Mouse (Mus musculus) brain, adult 2 months (tissue): ENCODE results near the gene Xylb.

ENCODE experiments used
- DNase-seq: peaks from one replicate; pipeline ENCODE4 v3.0.0; 2011; ENCODE audit warnings: low read depth, low spot score

The Xylb gene

DNA sequence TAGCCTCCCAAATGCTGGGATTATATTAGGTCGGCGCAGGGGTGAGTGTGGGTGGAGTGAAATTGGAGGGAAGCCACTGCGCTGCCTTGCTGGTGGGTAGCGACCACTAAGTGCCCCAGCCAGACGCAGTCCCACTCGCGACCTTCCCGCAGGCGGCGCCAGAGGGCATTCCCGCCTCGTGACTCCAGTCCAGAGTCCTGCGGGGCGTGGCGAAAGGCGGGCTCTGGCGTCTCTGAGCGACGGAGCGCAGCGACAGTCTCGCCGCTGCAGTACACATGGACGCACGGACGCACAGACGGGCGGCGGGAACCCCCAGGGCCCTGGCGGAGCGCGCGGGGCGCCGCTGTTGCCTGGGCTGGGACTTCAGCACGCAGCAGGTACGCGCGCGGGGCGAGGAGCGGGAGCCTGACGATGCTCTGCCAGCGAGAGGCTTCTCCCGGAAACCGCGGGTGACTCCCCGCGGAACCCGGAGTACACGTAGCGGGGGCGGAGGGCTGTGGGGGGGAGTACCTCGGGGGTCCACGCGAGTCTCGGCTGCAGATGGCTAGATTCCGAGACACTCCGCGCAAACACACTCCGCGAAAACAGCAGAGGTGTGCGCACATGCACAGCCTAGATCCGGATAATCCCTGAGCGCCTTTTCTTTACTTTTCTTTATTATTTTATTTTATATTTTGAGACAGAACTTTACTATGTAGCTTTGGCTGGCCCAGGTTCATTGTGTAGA, at the start of gene Xylb:
Gene Xylb (plus strand): TSS at position 51 of the 727 bp plus-strand sequence.
- peak; percentile 93 for DNase-seq

DNA sequence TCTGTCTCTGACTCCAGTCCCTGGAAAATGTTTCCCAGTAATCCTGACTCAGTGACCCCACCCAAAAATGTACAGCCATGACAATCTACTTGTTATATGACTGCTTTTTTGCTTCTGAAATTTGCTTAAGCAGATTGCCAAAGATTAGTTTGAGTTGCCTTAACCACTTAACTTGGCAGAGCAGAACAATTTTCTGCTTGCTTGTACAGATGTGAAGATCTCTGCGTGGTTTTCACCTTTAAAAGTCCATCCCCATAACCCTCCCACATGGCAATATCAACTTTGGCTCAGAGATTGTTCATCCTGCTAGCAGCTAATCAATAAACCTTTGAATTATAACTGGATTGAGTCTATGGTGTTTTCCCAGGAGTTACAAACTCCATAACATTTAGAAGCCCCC, 48.1 kb upstream of the Xylb start:
- no peak for DNase-seq

DNA sequence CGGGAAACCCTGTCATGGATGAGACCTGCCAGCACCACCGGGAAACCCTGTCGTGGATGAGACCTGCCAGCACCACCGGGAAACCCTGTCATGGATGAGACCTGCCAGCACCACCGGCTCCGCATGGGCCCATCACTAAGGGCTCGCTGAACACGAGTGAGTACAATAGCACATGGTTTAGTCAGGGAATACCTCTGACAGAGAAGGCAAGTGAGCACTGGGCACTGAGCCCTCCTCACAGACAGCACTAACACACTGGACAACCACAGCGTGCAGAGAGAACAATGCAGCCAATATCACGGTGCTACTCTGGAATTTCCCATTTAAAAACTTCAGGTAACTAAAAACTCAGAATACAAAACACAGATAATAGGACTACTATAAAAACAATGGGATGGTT, 44.1 kb upstream of the Xylb start:
- DNase-seq = peak; percentile 19

DNA sequence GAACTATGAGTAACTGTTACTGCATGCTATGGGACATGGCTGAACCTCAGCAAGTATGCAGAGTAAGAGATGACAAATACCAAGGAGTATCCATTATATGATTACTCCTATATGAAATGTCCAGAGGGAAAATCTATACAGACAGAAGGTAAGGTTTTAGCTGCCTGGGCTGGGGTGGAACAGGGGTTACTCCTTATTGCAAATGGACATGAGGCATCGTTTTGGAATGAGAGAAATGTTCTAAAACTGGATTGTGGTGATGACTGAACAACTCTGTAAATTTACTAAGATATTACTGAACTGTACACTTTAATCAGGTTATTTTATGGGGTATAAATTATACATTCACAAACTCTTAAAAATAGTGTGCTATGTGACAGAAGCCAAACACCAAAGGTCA, 38.3 kb upstream of the Xylb start:
- no peak for DNase-seq

DNA sequence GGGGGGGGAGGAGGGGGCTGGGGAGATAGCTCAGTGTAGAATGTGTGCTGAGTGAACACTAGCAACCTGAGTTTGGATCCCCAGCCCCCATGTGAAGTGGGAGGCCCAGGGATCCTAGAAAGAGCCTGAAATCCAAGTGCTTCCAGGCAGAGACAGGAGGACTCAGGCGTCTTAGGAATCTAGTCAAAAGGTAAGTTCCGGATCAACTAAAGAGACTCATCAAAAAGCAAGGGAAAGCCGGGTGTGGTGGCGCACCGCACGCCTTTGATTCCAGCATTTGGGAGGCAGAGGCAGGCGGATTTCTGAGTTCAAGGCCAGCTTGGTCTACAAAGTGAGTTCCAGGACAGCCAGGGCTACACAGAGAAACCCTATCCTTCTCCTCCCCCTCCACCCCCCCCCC, 36.7 kb upstream of the Xylb start:
- no peak for DNase-seq

DNA sequence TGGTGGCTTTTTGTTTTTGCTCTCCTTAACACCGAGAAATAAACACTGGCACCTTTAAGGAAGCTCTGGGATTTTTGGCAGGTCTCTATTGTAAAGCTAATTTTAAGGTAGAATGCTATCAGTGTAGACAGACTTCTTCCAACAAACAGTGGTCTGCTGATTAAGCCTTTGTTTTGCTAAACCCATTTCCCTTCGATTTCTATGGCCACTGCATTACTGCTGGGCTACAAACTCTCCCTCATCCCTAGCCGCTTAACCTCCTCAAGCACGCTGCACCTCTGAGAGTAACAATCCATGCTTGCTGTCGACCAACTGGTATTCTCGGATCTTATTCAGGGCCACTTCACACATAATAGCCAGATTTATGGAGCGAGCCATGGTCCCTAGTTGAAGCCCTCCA, 36.2 kb upstream of the Xylb start:
- no peak for DNase-seq

DNA sequence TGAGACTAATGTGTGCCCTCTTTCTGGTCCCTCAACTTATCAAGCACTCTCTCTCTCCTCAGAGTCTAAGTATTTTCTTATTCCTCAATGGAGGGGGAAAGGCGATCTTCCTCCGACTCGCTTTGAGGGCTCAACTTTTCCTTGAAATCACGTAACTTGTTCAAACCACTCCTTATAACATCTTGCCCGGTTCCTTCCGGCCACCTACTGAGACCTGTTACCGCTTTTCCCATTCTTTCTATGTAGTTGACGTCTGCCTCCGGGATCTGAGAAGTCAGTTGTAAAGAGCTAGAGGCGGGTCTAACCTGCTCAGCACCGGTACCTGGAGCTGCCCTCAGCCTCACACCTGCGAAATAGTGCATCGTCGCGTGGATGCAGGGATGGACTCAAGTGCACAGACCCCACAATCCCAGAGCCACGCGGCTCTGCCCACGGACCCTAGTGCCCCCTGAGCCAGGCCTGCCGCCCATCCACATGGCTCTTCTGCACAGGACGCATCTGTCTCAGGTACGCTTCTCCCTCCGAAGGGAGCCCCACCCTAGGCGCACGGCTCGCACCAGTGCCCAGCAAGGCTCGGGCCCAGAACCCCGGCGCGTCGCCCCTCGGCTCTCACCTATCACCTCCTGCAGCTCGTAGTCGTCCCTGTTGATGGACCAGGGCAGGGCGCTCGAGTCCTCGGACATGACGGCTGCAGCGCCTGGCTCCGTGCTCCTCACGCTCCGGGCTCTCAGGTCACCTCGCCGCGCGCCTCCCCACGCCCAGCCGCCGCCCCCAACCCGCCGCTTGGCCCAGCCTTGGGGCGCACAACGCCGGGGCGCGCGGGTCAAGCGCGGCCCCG, 35.6 kb upstream of the Xylb start:
- DNase-seq = peak; percentile 15

DNA sequence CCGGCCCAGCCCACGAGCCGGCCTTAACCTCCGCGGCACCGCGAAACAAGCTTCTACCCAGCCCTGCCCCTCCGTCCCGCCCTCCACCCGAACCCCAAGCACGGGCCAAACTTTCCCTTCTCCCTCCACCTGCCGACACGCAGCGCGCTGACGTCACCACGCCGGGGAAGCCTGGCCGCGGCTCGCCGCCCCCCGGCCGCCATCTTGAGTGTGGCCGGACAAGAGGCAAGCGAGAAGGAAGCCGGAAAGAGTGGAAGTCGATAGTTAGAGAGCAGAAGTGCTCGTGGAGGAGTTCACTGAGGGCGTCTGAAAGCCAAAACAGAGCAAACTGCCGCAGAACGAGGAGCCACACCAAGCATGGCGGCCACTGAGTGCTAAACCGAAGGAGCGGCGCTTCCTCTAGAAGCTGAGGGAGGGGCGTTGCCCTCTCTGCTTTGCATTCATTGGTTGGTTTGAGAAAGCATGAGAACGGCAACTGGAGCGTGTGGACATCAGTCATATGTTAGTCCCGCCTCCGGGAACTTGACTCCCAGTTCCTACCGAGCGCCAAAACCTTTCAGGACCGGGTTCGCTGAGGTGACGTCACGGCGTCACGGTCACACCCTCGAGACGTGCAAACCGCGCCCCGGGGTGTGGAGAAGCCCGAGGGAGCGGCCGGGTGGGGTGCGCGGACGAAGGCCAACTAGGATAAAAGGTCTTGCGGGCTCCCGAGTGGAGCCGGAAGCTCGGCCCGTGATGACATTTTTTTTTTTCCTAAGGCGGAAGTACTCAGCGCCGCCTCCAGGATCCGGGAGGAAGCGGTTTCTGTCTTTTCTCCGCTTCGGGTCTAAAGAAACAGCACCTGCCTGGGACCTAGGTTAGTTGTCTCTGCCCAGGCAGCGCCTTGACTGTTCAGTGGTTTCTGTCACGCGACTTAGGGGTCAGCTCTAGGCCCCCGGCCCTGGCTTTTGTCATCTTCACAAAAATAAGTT, 34.6 kb upstream of the Xylb start, which contains the start of gene Oxsr1:
Gene Oxsr1 (minus strand): TSS at position 139 of the 971 bp plus-strand sequence.
- DNase-seq = peak; percentile 100

DNA sequence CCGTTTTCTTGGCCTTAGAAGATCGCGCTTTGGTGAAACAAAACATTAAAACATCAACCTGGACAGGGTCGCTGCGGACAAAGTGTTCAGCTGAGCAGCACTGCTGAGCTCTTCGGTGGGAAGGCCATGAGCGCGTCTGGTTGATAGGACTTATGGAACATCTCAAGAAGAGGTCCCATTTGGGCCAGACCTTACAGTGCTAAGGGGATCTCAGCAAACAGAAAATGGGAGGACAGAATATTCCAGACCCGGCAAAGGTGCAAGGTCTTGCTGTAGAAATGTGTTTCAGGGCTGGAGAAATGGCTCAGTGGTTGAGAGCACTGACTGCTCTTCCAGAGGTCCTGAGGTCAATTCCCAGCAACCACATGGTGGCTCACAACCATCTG, 33.9 kb upstream of the Xylb start:
- peak; percentile 38 for DNase-seq

DNA sequence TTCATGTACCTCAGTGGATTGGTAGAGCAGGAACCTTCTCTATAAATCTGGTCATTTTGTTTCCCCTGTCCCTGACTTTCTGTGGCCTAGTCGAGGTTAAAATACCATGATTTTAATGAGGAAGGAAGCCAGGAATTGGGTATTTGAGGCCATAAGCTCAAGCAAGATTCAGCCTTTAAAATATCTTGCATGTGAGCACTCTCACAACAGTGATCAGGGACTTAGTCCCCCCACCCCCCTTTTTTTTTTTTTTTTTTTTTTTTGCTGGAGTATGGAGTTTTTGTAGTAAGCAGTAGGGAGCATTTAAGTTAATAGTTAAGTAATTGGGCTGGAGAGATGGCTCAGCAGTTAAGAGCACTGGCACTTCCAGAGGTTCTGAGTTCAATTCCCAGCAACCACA, 33.1 kb upstream of the Xylb start:
- DNase-seq = no peak

DNA sequence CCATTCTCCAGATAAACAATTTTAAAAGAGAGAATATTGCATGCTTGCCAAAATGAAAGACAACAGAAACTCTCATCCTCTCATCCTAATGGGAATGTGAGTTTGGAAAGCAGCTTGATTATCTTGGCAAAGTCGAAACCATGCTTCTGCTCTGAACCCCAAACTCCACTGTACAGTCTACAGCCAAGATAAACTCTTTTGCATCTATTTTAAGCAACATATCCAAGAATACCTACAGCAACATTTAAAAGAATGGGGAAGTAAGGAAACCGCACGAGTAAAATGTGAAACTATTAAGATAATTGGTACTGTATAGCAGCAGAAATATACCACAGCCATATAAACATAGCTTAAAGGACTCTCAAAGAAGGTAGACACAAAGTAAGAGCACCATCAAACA, 28.7 kb upstream of the Xylb start:
- DNase-seq = no peak

DNA sequence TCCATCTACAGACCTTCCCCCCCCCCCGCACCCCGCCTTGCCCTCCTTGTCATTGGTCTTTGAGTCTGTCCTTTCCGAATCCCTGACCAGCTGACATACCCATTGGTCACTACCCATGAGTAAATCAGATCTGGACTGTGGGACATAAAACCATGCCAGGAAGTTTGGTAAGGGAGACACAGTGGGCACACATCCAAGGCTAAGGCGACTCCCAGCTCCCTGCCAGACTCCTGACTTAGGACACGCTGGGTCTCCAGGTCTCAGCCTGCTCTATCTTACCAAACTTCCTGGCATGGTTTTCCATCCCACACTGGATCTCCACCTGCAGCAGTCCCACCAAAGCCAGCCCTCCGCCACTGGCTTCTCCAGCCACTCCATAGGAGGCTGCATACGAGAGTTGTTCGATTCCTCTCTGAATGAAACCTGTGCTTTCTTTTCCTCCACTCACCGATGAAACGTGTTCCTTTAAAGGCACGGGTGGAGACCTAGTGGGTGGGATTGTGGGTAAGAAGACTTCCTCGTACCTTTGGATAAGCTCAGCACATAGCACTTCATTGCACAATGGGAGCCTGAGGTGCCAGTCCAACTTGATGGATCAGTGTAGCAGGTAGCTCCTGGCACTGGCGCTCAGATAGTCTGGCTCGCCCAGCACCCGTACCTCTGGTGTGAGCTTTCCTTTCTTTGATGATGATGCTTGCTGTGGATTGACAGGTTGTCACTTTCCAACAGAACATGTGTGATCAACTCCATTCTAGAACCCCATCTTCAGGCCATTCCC, 26.8 kb upstream of the Xylb start:
- DNase-seq = no peak

DNA sequence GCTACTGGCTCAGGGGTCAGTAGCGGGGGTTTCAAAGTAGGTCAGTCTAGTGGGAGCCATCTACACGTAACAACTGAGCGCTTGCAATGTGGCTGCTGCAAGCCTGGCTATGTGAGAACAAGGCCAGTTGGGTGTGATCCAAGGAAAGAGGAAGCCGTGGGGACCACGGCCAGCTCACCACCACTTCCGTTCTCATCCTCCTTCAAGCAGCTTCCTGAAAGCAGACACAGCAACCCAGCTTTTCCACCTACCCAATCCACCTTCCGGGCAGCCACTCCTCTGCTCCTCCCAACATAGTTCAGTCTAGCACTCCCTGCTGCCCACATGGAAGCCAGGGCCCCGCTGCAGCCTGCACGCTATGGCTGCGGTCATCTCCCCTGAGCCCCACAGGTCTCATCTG, 22.9 kb upstream of the Xylb start:
- peak; percentile 71 for DNase-seq

DNA sequence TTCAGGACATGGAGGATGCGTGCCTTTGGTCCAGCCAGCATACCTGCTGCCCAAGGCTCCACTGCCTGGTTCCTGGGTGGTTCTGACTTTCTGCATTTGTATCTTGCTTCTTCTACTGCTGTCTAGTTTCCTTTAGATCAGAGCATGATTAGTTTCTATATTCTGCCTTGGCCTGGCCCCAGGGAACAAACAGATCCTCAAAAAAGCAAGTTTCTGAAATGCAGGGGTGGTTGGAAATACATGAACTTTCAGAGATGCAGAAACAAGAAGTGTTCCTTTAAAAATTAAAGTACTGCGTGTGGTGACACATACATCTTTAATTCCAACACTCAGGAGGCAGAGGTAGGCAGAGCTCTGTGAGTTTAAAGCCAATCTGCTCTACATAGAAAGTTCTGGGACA, 22.3 kb upstream of the Xylb start:
- peak; percentile 67 for DNase-seq

DNA sequence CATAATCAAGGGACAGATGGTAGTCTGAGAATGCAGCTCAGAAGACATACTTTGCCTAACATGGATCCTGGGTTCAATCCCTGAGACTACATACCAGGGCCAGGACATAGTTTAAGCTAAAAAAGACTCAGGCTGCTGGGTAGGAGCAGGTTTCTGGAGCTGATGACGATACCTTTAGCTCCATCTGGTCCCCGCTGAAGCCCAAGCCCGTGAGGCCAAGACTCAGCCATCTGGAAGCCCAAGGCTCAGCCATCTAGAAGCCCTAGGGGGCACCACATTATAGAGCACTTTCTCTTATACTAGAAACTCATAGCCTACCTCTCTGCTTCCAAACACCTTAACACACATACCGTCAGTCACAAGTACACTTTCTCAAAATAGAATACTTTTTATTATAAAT, 21.6 kb upstream of the Xylb start:
- peak; percentile 79 for DNase-seq

DNA sequence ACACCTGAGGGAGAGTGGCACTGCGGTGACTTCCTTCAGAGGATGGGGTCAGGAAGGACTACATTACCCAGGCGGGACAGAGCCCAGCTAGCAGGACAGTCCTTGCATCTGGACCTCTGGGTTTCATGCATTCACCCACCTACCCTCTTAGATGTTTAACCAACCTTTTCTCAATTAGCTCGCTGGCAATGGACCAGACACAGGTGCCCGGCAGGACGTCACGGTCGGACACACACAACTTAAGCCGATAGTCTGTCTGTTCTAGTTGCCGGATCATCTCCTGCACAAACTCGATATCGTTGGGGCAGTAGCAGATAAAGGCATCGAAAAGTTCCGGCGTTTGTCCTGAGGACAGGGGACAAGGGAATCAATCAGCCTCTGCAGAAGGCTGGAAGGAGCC, 19.3 kb upstream of the Xylb start:
- no peak for DNase-seq

DNA sequence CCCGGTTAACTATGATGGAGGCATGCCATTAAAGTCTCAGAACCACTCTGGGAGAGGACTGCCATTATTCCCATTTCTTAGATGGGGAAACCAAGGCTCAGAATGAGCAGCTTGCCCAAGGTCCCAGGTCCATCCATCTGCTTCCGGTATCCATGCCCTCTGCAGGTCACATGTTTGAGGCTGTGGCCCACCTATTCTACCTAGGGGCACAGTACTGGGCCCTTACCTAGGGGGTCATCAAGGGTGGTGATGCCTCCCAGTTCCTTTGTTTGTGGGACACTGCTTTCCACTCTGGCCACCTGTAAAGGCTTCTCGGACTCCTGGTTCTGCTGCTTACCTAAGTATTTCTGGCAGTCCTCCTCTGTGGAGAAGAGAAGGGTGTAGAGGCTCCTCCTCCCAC, 18.8 kb upstream of the Xylb start:
- no peak for DNase-seq

DNA sequence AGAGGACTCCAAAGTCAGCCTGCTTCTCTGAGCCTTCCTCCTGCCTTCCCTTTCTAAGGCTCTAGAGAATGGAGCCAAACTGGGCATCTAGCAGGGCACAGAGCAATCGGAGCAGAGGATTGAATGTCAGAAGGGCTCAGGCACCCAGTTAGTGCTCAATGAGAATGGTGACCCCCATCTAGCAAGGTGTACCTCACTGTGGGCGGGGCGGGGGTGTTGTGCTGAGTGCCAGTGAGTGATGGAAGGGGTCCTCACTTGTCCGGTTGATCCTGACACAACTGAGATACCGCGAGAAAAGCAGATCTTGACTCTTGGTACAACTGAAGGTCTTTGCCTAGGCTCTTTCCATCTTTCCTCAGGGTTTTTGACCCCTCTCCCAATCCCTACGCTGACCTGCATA, 18.1 kb upstream of the Xylb start:
- DNase-seq = no peak

DNA sequence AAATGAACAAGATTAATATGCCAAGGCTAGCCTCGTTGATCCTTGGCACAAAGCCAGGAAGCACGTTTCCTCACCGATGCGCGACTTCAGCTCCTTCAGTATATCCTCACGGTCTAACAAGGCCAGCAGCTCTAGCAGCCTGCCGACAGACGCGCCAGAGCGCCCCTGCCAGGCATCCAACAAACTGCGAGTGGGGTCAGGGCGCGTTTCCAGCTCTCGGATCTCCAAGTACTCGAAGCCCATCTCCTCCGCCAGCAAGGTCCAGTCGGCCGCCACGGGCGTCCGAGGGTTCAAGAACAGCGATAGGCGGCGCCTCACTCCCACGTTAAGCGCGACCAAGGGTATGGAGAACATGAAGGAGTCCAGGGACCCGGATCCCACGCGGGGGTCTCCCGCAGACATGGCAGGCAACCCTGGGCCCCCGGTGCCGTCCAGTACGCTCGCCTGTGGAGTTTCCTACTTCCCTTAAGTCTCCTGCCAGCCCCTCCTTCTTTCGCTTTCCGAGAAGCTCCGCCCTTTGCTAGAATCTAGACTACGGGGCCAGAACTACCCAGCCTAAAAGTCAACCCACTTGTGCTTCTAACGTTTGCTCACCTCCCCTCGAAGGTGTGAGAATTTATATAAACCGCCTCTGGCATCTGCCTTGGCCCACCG, 17.5 kb upstream of the Xylb start, which contains the start of gene Acaa1a:
Gene Acaa1a (plus strand): TSS at position 119 of the 654 bp plus-strand sequence.
- DNase-seq = peak; percentile 63

DNA sequence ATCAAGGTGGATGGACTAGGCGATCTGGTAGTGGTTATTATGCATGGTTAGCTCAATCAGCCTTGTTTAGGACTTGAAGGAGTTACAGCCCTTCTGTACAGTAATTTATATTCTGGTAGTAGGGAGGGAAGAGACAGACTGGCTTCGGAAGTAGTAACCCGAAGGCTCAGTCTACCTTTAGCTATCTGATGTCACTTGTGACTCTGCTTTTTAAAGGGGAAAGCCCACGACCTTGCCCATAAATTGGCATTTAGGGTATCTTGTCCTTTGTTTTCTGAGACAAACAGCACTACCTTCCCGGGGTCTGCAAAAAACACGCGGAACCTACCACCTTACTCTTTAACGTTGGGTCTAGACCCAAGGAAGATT, 17.0 kb upstream of the Xylb start:
- DNase-seq = no peak
